Mouse (Mus musculus) cerebellum, adult 9-11 months (tissue): ENCODE results near the gene Pcnx3.

Experiments used
- DNase-seq: peaks from one replicate; pipeline ENCODE4 v3.0.0; 2022

Pcnx3 gene

DNA sequence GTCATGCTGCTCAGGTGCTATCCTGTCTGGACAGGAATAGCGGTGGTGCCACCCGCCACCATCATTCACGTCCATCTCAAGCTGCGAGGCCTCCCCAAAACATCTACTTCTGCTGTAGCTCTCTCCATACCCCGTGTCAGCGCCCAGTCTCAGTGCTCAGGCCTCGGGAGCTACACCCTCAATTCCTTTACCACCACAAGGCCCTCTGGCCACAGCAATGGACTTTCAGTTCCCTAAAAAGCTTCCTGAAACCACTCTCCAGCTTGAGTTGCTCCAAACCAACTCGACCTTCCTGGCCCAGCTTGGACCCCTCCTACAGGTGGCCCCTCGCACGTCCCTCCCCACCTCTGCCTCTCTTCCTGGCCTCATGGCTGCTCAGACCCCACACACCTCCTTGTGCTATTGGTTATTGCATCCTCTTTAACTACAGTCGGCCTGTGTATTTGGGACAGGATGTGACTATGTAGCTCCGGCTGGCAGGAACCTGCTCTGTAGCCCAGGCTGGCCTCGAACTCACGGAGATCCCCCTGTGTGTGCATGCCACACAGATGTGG lies 23.3 kb upstream of the Pcnx3 start:
- DNase-seq, result no peak

DNA sequence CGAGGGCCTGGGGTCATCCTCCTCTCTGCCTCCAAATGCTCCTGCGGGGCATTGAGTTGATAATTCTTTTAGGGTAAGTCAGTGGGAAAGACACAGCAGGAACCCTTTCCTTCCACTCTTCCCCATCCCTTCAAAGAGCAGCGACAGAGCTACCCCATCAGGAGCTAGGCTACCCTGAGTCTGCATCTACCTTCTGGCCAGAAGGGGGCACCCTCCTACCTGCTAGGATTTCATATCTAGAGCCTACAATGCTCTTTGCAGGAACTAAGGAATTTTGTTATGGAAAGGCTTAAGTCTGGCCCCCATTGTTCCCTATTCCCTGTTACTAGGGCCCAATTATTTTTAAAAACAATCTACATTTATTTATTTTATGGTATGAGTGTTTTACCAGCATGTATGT lies 22.5 kb upstream of the Pcnx3 start:
- DNase-seq, result peak; percentile 74

DNA sequence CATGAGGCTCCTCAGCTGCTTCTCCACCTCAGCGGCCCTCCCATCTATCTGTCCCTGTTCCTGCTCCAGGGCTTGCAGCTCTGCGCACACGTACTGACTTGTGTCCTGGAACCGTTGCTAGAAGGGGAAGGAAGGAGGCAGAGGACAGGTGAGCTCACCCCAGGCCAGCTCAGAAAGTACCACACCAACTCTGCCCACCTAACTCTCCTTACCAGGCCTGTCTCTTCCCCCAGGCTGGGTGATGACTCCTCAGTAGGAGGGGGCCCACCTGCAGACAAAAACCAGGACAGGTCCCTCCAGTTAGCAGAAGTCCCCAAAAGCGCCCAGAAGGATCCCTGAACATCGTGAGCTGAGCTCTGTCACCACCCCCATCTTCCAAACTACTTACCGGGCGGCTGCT lies 21.9 kb upstream of the Pcnx3 start:
- no peak for DNase-seq

DNA sequence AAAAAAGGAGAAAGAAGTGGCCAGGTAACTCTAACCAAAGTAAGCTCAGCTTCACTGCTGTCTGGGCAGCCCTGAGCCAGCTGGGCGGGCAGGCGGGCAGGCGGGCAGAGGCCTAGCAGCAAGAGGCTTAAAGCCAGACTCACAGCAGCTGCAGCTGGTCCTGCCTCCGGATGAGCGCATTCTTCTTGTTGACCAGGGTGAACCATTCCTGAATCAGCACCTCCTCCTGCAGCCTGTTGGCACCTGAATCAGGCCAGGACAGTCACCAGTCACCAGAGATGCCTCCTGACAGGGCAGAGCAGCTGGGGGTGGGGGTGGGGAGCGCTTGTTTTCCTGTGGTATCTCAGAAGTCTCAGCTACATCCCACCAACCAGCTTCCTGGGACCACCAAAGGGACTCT lies 21.4 kb upstream of the Pcnx3 start:
- DNase-seq, result no peak

DNA sequence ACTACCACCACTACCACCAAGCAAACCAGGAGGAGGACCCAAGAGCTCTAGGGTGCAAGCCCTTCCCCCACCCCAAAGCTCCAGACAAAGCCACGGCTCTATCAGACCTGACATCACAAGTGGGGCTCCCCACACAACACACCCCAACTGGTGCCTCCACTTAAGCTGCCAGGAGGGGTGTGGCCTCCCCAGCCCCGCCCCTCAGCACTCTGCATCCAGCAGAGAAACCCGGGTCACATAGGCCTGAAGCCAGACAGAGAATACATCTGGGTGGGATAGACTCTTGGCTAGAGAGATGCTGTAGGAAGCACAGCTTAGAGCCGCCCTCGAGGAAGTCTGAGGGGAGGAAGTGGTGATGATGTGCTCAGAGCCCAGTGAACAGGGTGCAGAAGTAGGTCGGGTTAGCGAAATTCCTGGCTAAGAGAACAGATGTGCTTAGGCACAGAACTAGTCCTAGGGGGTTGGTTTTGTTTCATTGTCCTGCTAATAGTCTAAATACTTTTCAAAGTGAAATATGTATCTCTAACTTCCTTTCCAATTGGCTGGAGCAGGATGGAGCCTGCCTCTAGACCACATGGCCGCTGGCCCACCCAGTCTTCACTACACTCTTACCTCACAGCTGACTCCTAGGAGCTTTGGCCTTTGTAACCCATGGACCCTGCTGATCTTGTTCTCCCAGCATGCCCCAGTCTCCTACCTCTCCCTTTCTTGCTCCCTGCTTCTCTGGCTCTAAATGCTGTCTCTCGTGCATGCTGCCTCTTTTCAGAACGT lies 16.3 kb upstream of the Pcnx3 start:
- DNase-seq, result no peak

DNA sequence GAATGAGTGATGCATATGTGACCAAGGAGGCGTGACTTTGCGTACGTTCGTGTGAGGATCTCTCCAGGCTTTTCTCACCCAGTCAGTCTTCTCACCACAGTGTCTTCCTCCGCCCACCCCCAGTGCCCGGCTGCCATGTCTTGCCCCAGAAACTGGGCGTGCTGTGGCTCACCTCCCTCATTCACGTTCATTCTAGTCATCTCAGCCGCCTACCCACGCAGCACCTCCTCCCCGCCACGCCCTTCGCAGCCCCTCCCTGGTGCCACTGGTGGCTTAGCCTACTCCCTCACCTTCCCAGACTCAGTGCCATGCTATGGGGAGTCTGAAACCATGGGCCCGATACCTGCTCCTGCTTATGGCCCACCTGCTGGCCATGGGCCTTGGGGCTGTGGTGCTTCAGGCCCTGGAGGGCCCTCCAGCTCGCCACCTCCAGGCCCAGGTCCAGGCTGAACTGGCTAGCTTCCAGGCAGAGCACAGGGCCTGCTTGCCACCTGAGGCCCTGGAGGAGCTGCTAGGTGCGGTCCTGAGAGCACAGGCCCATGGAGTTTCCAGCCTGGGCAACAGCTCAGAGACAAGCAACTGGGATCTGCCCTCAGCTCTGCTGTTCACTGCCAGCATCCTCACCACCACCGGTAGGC lies 15.6 kb upstream of the Pcnx3 start, which contains the start of gene Kcnk7:
Gene Kcnk7 (plus strand): TSS at position 205 of the 638 bp plus-strand sequence.
- no peak for DNase-seq

DNA sequence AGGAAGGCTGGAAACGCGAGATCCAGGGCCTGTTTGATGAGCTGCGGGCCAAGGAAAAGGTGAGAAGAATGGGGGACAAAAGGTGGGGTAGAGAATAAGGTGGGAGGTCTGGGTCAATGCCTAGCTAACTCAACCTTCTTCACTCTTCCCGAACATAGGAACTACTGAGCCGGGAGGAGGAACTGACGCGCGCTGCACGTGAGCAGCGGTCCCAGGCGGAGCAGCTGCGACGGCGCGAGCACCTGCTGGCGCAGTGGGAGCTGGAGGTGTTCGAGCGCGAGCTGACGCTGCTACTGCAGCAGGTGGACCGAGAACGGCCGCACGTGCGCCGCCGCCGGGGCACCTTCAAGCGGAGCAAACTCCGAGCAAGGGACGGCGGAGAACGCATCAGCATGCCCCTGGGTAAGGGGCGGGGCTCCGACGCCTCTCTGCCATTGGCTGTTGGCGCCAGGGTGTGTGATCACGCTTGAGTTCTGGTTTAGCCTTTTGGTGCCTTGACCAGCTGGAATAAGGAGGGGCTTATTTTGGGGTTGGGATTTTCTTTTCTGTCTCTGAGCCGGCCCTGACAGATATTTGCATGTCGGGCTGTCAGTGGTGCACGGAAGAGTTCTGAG lies 7.2 kb upstream of the Pcnx3 start:
- no peak for DNase-seq

DNA sequence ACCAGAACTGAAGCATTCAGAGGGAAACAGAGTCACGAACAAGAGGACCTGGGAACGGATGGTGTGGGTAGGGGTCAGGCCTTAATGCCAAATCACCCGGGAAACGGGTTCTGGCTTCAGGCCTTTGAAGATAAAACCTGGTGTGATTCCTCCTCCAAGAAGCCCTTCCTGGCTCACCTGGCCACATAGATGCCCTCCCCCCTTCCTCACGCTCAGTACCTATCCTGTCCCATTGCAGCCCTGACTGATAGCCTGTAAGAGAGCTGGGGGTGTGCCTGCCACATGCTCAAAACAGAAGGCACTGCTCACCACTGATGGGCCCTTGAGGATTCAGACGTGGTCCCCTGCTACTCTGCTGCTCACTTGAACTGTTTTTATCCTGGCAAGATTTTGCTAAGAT lies 5.1 kb upstream of the Pcnx3 start:
- no peak for DNase-seq

DNA sequence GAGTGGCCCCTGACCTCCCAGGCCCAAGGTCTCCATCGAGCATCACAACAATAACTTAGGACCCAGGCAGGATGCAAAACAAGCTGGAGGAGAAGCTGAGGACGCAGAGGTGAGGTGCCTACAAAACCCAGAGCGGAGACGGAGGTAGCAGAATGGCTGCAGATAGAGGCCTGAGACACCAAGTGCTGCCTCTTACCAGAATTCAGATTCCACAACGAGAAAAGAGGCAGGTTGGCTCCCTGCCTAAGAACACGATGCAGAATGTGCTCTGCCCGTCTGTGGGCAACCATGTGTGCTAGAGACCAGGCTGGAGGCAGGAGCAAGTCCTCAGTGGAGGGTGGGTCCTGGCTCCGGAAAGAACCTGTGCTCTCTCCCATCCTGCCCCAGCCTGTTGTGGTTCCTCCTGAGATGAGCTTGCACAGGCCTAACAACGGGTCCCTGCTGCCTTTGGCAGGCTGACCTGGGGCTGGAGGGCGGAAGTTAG lies 4.2 kb upstream of the Pcnx3 start:
- no peak for DNase-seq

DNA sequence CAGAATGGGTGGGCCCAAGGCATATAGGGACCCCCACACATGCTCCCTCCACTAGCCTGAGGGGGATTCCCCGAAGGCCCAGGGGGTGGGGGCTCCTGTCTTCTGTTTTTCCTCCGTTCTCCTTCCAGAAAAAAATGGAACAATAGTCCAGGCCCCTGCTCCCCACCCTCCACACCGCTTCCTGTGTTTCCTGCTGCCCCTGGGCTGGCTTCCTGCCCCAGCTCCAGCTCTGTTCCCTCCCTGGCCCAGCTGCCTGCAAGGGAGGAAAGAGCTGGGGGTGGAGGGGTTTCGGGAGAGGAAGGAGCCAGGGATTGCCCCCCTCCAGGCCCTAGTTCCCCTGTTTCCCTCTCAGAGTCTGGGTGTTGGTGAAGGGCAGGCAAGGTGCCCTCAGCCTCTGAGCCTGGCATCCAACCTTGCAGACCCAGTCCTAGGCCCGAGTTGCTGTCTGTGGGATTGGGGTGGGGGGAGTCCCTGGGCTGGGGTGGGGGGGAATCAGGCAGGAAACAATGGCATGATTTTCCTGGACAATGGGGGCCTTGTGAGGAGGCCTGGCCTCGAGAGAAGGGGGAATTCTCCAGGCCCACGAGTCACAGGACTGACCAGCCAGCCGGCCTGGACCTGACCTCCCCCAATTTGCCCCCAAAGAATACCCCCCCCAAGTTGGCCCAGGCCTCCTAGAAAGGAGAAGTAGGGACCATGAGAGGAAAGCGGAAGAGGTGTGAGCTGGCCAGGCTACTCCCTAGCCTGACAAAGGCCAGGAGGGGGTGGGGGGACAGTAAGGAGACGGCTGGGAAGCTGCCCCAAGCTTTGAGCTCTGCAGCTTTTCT lies 3.6 kb upstream of the Pcnx3 start:
- peak; percentile 48 for DNase-seq

DNA sequence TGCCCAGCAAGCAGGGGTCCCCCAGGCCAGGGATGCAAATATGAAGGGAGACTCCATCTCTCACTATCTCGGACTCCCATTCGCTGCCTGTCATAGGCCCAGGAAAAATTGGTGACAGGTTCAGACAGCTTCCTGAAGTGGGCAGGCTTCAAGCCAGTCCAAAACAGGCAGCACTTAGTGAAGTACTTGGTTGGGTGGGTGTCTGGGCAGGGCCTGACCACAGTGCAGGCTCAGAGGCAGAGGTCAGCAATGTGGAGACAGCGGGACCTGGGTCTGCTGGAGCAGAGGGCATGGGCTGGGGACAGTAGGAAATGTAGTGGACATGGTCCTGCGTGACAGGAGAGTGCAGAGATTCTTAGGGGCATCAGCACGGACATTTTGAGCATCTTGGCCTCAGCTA lies 2.9 kb upstream of the Pcnx3 start:
- DNase-seq, result no peak

DNA sequence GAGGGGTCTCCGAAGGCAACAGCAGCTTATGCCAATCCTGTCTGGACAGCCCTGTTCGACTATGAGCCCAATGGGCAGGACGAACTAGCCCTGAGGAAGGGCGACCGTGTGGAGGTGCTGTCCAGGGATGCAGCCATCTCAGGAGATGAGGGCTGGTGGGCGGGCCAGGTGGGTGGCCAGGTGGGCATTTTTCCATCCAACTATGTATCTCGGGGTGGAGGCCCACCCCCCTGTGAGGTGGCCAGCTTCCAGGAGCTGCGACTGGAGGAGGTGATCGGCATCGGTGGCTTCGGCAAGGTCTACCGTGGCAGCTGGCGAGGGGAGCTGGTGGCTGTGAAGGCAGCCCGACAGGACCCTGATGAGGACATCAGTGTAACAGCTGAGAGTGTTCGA lies 1.6 kb upstream of the Pcnx3 start:
- peak; percentile 76 for DNase-seq

DNA sequence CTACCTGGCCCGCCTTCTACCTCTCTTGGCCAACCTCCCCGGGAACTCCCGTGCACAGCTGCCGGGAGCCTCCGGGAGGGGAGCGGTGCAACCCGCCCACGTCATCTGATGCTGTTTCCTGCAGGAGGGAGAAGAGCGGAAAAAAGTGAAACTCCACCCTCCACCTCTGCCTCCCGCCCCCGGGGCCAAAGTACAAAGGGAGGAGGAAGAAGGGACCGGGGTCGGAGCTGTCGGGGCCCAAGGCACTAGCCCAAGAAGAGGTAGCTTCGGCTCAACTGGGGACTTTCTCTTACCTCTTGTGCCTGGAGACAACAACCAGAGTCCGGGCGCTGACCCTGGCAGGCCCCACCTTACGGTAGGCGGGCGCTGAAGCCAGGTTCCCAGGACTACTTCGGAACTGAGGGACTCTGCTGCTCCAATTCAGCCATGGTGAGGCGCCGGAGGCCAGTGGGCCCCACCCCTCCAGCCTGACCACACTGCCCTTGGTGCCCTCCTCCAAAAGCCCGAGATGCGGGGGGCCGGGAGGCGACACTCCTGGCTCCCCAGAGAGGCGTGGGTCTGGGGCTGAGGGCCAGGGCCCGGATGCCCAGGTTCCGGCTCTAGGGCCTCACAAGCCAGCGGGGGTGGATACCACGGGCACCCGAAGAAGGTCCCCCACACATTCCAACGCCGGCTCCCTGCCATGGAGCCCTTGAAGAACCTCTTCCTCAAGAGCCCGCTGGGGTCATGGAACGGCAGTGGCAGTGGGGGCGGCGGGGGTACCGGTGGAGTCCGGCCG lies 1.0 kb upstream of the Pcnx3 start:
- peak; percentile 83 for DNase-seq

DNA sequence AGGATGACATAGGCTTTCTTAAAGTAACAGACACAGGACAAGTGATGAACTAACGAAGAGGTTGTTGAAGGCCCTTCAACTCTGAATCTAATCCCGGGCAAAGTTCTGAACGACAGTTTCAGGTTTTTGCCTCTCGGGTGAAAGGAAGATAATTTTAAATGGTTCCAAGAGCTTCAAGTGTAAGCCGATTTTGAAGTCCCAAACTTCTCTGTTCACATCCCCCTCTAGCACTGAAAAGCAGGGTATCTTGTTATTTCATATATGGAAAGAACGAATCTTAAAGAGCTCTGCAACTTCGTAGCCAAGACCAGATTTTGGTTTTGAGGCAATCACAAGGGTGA lies 350 bp upstream of the Pcnx3 start:
- DNase-seq, result no peak

DNA sequence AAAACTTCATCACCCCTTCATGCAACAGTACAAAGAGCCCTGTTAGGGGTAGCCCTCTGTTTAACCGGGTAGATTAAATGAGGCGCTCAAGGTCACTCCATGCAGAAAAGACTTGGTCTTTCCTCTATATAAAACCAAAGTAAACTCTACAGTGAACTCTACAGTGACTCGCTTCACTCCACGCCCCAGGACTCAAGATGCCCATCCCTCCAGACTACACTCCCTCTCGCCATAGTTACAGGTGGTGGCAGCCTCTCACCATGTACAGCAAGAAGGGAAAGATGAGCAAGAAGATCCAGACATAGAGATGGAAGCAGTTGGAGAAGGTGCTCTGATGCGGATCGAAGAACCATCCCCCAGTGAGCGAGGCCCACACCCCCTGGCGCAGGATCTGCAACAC lies 970 bp downstream of the Pcnx3 start:
- DNase-seq, result no peak

DNA sequence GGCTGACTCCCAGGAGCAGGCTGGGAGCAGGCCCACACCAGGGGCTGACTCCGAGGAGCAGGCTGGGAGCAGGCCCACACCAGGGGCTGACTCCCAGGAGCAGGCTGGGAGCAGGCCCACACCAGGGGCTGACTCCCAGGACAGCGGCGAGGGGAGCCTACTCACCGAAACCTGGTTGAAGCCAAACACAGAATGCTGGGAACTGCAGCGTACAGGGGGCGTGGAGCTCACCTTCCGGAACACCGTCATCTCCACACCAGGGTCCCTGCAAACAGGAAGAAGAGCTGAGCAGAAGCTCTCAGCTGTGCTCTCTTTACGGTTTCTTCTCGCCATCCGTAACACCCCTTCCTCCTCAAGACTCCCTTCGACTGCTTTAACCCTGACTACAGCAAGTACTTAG lies 1.8 kb downstream of the Pcnx3 start:
- DNase-seq, result peak; percentile 32

DNA sequence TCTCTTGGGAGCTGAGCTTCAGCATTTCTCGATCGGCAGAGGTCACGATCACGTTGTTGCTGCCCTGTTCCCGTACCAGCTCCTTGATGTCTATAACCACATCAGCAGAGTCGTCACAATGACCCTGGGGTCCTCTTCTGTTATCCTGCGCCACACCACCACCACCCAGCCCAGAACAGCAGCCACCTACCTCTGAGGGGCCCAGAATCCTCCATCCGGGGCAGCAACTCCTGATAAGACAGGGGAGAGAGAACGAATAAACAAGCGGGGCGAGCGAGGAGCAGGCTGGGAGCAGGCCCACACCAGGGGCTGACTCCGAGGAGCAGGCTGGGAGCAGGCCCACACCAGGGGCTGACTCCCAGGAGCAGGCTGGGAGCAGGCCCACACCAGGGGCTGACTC lies 2.3 kb downstream of the Pcnx3 start:
- no peak for DNase-seq

DNA sequence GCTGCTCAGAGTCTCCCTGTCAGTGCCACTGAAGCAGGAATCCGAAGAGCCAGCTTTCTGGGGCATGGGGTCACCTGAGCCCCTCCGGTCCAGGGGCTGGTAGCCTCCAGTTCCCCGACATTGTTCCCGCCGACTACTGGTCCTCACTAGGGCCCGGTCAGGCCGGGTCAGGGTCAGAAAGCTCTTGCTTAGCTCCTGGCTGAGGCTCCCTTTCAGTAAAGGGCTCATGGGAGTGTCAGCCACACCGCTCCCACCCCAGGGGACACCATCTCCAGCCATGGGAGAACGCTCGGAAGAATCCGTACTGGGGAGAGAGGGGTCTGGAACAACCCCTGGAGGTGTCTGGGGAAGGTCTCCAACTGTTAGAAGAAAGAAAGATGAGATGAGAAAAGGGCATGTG lies 2.8 kb downstream of the Pcnx3 start:
- no peak for DNase-seq

DNA sequence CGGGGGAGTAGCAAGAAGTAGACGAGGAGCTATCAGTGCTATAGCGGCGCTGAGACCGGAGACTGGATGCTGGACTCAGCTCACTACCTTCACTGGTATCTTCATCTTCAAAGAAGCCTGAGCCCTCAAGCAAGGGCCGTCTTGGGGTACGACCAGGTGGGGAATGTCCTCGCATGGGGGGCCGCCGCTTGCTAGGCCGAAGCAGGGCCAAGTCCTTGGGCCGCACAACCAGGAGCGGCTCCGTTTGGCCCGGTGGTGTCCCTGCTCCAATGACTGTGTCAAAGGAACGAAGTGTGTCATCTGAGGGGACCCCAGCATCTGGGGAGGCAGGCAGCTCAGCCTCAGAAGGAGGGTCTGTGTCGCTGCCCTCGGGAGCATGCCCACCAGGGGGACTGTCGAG lies 3.3 kb downstream of the Pcnx3 start:
- no peak for DNase-seq

DNA sequence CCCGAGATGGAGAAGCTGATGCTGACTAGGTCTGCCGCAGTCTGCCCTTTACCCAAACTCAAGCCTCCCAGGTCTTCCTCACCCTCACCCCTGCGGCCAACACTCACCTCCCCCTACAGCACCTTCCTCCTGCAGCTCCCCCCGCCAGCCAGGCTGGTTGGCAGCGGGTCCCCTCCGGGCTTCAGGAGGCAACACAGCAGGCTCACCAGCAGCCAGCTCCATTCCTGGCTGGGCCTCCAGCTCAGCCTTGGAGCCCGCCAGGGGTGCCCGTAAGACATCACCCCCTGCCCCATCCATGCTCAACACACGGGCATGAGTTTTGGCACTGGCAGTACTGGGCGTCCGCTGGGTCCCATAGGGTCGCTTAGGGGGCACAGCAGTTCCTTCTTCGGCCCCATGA lies 3.7 kb downstream of the Pcnx3 start:
- DNase-seq, result no peak

DNA sequence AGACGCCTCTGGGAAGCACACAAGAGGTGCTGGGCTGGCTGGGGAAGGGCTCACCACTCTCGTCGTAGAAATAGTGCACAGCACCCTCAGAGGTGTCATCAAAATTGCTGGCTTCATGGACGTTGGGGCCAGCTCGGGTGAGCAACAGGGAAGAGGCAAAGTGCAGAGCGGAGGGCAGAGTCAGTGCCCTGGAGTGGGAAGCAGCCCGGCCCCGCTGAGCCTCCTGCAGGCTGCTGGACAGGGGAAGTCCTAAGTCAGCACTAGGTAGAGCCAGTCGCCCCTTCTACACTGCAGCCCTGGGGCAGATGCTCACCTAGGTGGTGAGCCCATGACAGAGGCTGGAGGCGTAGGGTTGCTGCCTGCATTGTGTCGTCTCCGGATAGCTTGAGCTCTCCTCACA lies 4.5 kb downstream of the Pcnx3 start:
- no peak for DNase-seq

DNA sequence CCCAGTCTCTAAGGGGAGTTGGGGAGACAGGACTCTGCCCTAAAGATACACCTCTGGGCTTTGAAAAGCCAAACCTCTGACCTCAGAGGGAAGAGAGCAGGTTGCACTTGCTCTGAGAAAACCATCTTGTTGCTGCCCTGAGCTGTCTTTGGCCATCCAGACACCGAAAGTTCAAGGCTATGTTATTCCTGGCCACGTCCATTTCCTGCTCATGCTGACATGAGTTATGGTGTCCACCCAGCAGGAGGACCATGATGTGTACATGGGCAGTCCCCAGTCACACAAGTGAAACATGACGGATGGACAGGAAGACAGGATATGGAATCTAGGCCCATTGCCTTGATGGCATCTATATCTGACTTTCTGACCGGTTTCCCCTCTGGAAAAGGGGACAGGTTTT lies 8.3 kb downstream of the Pcnx3 start:
- no peak for DNase-seq
